Mouse (Mus musculus) kidney, postnatal 36 days (tissue): ENCODE measurements around the gene Cbfa2t2.

ENCODE experiments used
- DNase-seq, 2 experiments: peaks; one replicate each; pipeline ENCODE4 v3.0.0; 2021 to 2022; ENCODE audit warnings: mixed read lengths in 2 of 2

Cbfa2t2 gene

GRCm38 (mm10) chr2:154436458-154437190, at the start of gene Cbfa2t2:
Cbfa2t2 (plus strand) TSS chr2:154436481.
- DNase-seq = peak; percentile 47 to 72

GRCm38 (mm10) chr2:154390180-154390964, 45.9 kb upstream of the Cbfa2t2 start:
- DNase-seq = peak; percentile 99

GRCm38 (mm10) chr2:154394602-154395001, 41.7 kb upstream of the Cbfa2t2 start:
- DNase-seq = peak in 1 of 2 experiments; percentile 31

GRCm38 (mm10) chr2:154396529-154396928, 39.8 kb upstream of the Cbfa2t2 start:
- no peak for DNase-seq

GRCm38 (mm10) chr2:154398267-154398666, 38.0 kb upstream of the Cbfa2t2 start:
- DNase-seq = peak; percentile 64 to 79

- DNase-seq = no peak
Observed at GRCm38 (mm10) chr2:154399325-154399724, 37.0 kb upstream of the Cbfa2t2 start.

GRCm38 (mm10) chr2:154401976-154402375, 34.3 kb upstream of the Cbfa2t2 start:
- DNase-seq = no peak

GRCm38 (mm10) chr2:154402811-154403210, 33.5 kb upstream of the Cbfa2t2 start:
- peak; percentile 65 to 91 for DNase-seq

GRCm38 (mm10) chr2:154405447-154405994, 30.8 kb upstream of the Cbfa2t2 start:
- DNase-seq = peak in 1 of 2 experiments; percentile 27

- DNase-seq = no peak
Observed at GRCm38 (mm10) chr2:154407063-154407642, 29.1 kb upstream of the Cbfa2t2 start.

GRCm38 (mm10) chr2:154407643-154408445, 28.4 kb upstream of the Cbfa2t2 start, which contains the start of gene Snta1:
Snta1 (minus strand) TSS chr2:154408099.
- DNase-seq = peak; percentile 94 to 97

- no peak for DNase-seq
Observed at GRCm38 (mm10) chr2:154410355-154410754, 25.9 kb upstream of the Cbfa2t2 start.

GRCm38 (mm10) chr2:154412018-154412666, 24.1 kb upstream of the Cbfa2t2 start:
- DNase-seq = peak; percentile 57 to 70

- peak; percentile 69 to 94 for DNase-seq
Observed at GRCm38 (mm10) chr2:154417107-154417506, 19.2 kb upstream of the Cbfa2t2 start.

- DNase-seq = no peak
Observed at GRCm38 (mm10) chr2:154418001-154418400, 18.3 kb upstream of the Cbfa2t2 start.

- no peak for DNase-seq
Observed at GRCm38 (mm10) chr2:154419631-154420515, 16.4 kb upstream of the Cbfa2t2 start.

- no peak for DNase-seq
Observed at GRCm38 (mm10) chr2:154420942-154421731, 15.1 kb upstream of the Cbfa2t2 start.

GRCm38 (mm10) chr2:154422181-154422580, 14.1 kb upstream of the Cbfa2t2 start:
- DNase-seq = no peak

- DNase-seq = no peak
Observed at GRCm38 (mm10) chr2:154423548-154423947, 12.7 kb upstream of the Cbfa2t2 start.

GRCm38 (mm10) chr2:154425522-154425921, 10.8 kb upstream of the Cbfa2t2 start:
- DNase-seq = no peak
